Mouse (Mus musculus) spleen, embryonic (tissue): ENCODE data around the gene Rfx8.
"Not testable (repeated sequence)": the region's sequence is repeated elsewhere in the genome, so short reads cannot be mapped to it uniquely, and the experiment has no call there.

Experiments used
- CTCF ChIA-PET: fragments of 350-600 bp; sonication (Branson Sonifier 250); formaldehyde crosslinking; loops from one replicate; lab custom pipeline; 2022; lab: Charles Lee

The Rfx8 gene

DNA sequence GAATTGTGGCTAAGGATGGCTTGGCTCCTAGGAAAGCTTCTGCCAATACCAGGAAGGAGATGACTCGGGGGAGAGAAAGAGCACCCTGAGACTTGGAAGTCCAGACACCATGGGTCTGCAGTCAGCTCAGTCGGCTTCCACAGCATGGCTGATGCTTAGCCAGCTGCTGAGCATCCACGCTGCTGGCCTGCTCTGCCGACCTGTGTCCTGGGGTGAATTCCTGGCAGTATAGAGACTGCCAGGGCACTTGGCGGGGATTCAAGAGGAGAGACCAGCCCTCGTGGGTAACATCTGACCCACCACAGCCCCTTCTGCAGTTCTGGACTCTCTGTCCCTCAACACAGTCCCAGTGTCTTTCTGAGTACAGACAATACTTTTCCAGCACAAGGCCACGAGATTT, 26.0 kb downstream of the Rfx8 start:
- CTCF ChIA-PET: no interaction called here

DNA sequence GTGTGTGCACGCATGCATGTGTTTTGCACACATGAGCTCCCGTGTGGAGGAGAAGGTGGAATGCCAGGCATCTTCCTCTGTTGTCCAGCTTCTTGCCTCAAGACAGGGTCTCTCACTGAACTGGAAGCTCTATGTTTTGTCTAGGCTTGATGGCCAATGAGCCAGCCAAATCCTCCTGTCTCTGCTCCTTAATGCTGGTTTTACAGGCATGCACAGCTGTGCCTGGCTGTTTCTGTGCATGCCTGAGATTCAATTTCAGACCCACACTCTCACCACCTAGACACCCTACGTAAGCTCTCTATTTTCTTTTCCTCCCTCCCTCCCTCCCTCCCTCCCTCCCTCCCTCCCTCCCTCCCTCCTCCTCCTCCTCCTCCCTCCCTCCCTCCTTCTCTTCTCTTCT, 28.8 kb downstream of the Rfx8 start:
- CTCF ChIA-PET: no interaction called here

DNA sequence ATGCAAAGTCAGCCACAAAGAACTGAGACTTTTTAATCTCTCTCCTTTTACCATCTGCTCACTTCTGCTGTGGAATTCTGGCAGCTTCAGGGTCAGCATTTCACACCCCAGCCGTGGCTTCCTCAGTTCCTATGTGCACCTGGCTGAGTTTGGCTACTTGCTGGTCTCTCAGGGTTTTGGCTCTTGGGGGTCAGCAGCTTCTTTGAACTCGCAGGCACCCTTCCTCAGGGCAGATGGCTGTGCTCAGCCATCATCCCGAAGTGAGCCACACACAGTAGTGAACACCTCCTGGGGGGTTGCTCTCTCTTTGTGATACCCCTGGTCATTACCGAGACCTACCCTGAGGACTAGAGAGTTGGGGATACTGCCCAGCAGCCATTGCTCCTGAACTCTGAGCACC, 29.7 kb downstream of the Rfx8 start:
- CTCF ChIA-PET: no interaction called here

DNA sequence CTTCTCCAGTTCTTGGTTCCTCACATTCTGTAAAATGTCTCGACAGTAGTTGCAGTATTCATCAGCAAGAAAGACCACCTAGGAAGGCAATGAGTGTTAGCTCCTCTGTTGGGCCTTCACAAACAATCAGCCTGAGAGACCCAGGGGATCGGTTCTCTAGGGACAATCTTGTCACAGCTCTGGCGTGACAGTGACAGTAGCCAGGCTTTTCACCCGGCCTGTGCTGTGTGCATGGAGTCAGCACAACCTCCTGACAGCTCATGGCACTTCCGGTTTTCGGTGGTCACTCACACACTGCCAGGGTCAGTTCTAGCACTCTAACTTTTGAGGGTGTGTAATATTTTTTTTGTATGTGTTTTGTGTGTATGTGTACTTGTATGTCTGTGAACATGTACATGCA, 32.2 kb downstream of the Rfx8 start:
- CTCF ChIA-PET: no interaction called here

DNA sequence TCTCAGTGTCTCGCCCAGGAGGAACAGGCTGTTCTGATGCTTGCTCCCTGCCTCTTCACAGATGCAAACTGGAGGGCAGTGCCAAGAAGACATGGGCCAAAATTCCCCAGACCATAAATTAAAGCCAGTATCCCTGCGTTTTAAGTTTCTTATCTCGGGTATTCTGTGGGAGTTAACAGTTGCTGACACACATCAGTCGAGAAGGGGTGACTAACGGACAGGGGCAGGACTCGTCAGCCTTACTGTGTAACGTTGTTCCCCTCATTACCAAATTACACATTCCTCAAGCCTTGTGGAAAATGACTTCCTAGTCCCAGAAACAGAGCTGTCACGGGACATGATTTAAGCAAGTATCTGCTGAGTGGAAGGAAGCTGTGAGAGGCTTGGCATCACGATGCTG, 33.5 kb downstream of the Rfx8 start:
- CTCF ChIA-PET: no interaction called here

DNA sequence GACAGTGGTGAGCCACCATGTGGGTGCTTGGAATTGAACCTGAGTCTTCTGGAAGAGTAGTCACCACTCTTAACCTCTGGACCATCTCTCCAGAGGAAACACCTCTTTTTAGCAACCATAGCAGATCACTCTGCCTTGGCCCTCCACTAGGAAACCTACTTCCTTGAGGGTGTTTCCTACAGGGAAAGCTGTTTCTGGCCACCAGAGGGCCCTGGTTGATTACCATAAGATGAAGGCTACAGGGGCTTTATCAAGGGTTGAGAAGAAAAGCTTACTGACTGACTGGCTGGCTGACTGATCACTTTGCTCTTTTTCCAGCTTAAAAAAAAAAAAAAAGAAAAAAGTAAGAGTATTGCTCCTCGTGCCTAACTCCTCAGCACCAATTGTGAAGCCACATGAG, 35.0 kb downstream of the Rfx8 start:
- CTCF ChIA-PET: interaction anchor here (0.7 kb wide), 1 partner anchor 472 kb away, joined by 5 read pairs; no protein-coding TSS in a partner anchor

DNA sequence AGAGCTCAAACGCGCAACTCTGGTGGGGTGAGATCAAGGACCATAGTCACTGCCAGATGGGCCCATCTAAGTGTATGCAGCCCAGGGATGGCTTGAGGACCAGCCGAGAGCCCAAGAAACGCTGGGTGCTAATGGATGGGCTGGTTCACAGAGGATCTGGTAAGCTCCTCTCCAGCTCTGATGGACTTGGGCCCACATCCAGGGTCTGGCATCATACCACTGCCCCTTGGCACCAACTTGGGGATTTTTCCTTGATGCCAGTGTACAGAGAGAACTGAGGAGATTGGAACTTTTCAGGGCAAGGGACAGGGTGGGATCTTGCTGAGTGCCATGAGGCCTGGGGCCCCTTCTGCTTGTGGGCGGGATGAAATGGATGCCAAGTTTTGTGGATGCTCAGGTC, 39.2 kb downstream of the Rfx8 start:
- CTCF ChIA-PET: no interaction called here

DNA sequence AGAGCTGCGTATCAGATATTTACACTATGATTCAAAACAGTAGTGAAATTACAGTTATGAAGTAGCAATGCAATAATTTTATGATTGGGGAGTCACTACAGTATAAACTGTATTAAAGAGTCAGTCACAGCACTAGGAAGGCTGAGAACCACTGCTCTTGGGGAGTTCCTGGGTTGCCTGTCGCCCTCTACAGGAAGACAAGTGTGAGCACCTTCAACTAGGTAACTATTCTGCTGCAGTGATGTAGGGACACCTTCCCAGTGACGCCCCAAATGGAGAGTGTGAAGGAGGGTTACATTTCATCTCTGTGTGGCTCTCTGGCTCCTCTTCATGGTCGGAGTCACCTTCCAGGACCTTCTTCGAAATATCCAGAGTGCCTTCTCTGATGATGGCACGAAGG, 40.3 kb downstream of the Rfx8 start:
- CTCF ChIA-PET: no interaction called here

DNA sequence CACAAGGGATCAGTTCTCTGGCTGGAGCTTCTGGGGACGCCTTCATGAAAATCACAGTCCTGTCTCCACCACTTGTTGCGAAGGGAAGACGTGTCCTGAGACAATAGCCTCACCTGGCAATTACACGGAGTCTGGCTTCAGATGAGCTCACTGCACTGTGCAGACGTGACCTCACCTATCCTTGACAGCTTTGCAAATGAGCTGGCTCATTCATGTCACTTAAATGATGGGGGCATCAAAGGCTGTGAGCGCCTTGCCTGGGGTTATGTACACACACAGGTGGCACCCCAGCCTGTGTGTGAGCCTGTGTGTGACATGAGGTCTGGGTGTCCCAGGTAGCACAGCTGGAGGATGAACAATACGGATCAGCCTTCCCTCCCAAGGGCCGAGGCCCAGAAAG, 41.9 kb downstream of the Rfx8 start:
- CTCF ChIA-PET: interaction anchor here (0.7 kb wide), 1 partner anchor 15 kb away, joined by 3 read pairs; no protein-coding TSS in a partner anchor

DNA sequence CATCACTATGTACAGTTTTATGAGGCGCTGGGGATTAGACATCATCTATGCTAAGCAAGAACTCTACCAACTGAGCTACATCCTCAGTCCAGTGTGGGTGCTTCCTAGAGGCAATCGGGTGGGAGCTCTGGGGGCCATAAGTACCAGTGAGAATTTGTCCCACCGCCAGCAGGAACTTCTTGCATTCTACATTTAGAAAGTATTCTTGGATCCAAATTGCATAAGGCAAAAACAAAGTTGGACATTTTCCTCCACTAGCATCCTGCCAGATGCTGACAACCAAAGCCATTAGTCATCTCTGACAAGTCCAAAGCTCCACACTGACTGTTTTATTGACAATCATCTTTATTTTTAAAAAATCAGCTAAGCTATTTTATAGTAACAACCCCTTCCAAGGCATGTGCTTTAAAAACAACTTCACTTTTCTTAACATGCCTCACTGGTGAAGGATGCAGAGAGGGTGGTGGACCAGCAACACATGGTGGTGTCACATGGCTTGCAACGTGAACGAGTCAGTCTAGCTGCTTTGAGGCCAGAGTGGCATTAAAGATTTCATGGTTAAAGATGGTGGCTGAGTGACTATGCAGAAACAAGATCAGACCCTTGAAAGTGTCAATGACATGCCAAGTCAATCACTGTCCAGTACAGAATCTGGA, 44.4 kb downstream of the Rfx8 start:
- CTCF ChIA-PET: interaction anchor here (0.6 kb wide), 1 partner anchor 299 kb away, joined by 4 read pairs; no protein-coding TSS in a partner anchor

DNA sequence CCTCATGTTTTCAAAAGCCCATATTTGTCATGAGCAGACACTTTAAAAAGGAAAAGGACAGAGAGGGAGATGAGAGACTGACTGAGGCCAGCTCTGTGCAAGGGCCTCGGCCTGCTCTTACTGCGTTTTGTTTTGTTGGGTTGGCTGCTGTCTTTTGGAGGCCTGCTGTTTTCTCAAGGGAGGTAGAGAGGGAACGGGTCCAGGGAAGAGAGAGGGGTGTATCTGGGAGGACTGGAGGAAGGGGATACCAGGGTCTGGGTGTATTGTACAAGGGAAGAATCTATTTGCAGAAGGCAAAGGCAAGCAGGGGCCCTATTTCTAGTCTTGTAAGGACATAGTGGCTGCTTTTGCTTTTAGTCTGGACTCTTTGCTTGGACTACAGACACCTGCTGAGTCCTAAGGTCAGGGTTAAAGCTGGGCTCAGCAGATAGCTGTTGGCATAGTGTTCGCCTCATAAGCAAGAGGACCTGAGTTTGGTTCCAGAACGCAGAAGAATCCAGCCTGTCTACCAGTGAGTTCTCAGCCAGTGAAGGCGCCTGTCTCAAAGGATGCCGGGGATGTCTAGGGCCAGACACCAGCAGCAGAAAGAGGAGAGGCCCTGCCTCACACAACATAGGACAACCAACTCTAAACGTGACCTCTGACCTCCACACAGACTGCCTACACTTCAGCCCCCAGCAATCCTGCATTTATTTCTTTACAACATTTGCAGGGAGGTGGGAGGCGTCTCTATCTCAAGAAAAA, 48.3 kb downstream of the Rfx8 start:
- CTCF ChIA-PET: no interaction called here

DNA sequence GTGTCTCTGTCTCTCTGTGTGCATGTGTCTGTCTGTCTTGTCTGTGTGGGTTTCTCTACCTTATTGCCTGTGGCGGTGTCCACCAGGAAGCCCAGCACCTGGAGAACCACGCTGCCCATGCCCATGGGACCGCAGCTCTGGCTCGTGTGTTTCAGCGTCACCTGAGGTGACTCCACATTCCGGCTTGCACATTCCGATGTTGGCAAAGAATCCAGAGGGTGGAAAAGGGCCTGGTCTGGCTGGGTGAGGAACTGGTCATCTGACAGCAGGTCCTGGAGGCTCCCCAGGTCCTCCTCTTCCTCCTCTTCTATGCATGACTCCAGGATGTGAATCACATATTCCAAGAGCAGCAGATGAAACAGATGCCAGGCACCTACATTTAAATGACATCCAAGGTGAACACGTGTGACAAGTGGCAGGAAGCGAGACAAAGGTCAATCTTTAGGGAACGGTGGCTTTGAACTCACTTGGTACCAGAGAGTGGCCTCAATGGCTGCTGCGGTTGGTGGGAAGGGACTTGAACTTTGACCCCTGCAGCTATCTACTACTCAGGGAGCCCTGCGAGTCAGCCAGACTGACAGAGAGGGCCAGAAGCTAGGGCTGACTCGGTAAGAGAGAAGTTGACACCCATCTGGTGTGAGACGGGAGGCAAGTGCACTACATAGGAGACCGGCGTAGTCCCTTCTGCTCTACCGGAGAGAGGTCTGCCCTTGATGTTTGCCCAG, 50.4 kb downstream of the Rfx8 start:
- CTCF ChIA-PET: no interaction called here

DNA sequence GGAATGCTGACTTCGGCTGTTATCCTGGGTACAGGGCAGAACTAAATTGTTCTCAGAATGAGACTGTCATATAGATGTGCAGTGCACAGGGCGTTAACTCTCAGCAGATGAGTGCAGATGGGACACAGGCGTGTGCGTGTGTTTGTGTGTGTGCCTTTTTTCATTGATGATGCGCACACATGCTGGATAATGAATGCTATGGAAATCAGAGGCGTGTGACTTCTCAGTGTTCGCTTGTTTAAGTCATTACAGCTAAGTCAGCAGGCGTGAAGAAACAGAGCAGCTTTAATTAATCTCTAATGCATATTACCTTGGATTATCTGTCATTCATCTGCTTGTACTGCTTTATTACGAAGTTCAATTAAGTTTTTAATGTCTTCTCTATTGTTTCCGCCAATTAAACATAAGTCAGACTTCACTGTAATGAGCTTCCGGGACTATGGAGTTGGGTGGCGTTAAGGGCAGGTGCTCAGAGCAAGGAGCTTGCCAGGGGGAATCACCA, 54.0 kb downstream of the Rfx8 start:
- CTCF ChIA-PET: no interaction called here

DNA sequence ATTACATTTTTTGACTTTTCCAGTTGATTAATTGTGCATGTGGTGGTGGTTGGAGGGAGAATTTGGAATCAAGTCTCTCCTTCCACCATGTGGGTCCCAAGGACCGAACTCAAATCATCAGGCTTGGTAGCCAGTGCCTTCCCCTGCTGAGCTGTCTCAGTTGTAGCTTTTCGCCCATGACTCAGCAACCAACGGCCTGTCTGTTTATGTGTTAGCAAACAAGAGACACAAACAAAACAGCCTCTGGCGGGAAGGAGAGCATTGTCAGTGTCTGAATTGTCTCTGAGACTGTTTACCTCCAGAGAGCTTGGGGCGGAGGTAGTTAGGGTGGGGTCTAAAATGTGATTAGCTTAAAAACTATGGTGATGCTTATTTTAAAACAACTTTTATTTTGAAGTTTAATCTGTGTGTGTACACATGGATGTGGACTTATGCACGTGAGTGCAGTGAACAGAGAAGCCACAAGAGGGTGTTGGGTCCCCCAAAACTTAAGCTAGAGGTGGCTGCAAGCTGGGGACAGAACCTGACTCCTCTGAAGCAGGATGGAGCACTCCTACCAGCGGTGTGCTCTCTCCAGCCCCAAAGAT, 56.7 kb downstream of the Rfx8 start:
- CTCF ChIA-PET: no interaction called here

DNA sequence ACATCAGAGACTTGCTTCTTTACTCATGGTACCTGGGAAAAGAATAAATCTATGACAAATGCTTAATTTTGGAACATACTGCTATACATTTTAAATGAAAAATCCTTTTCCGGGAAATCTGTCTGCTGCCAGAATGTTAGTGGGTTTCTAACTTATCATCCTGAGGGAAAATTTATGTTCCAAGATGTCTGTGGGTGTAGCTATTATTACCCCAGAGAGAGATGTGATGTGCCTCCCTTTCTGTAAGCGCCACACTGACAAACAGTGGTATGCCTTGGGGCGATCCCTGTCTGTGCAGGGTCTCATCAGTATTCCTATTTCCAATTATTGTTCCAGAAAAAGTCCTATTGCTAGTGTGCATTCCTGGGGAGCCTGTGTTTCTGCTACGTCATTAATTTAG, 57.7 kb downstream of the Rfx8 start:
- CTCF ChIA-PET: no interaction called here

DNA sequence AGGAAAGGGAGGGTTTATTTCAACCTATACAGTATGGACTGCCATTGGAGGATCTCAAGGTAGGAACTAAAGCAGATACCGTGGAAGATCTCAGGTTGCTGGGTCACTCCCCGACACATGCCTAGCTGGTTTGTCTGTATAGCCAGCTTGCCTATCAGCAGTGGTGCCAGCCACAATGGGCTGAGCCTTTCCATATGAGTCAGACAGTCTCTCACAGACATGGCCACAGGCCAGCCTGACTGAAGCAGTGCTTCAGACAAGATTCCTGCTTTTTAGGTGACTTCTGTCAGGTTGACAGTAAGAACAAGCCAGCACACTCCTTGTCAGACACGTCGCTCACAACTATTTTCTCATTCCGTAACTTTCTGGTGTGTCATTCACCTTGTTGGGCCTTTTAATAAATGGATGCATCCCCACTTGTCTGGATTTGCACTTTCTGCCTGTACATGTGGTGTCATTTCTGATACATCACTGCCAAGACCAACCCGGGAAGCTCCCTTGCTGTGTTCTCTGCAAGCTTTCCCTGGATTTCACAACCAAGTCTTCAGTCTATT, 63.7 kb downstream of the Rfx8 start:
- CTCF ChIA-PET: no interaction called here

DNA sequence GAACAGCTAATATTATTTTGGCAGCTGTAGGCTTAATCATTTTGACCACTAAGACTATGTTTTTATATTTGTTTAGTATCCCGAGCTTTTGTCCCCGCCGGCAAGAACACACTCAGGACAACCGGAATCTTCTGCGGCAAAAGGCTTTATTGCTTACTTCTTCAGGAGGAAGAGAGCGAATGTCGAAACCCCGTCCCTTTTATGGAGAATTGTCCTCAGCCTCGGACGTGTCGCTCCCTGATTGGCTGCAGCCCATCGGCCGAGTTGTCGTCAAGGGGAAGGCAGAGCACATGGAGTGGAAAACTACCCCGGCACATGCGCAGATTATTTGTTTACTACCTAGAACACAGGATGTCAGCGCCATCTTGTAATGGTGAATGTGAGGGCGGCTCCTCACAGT, 65.9 kb downstream of the Rfx8 start:
- CTCF ChIA-PET: not testable (repeated sequence)

DNA sequence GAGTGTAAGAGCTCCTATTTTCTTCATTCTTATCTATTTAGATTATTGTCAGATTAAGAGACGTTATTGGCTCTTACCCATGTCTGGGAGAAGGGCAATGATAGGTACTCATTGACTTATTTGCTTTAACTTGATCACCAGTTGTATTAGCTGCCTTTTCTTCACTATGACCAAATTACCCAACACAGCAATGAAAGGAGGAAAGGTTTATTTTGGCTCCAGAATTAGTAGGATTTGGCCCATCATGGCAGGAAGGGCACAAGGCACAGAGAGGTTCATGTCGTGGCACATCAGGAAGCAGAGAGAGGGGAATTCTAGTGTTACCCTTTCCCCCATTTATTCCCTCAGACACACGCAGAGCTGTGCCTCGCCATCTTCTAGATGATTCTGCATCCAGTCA, 67.8 kb downstream of the Rfx8 start:
- CTCF ChIA-PET: interaction anchor here (0.5 kb wide), 1 partner anchor 988 kb away, joined by 4 read pairs; no protein-coding TSS in a partner anchor

DNA sequence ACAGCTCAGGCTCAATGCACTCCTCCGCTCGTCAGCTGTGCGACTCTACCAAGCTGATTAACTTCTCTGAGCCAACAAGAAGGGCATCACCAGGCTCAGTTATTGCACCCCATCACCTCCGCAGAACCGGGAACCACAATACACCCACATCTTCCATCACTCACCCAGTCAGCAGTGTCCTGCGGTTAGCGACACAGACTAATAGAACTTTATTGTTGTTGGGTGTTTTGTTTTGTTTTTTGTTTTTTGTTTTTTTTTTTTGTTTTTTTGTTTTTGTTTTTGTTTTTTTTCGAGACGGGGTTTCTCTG, 69.6 kb downstream of the Rfx8 start, which contains the start of gene Creg2:
TSS of gene Creg2 (minus strand) at position 234 of the 308 bp plus-strand sequence.
- CTCF ChIA-PET: no interaction called here

DNA sequence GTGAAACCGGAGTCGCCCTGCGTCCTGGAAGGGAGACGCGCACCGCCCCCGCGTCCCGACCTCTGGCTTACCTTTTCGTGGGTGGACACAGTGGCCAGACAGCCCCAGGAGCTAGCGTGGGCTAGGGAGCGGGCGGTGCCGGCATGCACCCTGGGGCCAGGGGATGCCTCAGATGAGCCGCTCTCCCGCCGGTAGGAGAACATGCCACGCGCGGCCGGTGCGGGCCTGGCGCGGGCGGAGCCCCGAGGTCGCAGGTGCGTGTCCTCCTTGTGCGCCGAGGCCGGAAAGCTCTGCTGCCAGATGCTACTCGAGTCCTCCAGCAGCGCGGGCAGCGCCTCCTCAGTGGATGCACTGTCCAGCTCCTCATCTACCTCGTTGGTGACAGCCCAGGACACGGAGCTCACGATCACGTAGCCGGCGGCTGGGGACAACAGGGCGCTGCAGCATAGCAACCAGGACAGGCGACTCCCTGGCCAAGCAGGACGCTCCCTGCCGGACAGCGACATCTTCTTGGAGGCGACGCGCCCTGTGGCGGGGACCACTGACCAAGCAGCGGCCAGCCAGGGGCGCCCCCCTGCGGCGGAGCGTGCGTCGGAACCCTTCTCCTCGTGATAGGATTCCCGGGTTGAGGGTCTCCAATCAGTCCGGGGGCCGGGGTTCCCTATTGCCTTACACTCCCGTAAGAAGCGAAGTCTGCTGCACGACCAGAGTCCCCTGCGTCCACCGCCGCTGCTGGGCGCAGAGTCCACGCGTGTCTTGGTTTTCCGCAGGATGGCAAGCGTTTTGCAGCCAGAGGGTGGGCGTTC, 70.2 kb downstream of the Rfx8 start:
- CTCF ChIA-PET: no interaction called here
